Mouse (Mus musculus) heart, embryonic 10.5 days (tissue): Measurements from ENCODE around the gene 9230112D13Rik. TPM values are rescaled to one million over a fixed set of nuclear protein-coding genes. Genes with fewer than 3 reads are reported as not detected.

Source experiments
- DNase-seq: peaks from one replicate; pipeline ENCODE4 v3.0.0-alpha.2; 2017; ENCODE audit warnings: low spot score
- H3K27ac ChIP-seq: fragments of 300-500 bp; sonication (generic); 2 replicates; pipeline ENCODE4 v1.5.1; 2016; ENCODE audit warnings: mild to moderate bottlenecking
- H3K27me3 ChIP-seq: fragments of 300-500 bp; sonication (generic); 2 replicates; pipeline ENCODE4 v1.6.1; 2016; ENCODE audit warnings: mild to moderate bottlenecking; ENCODE audit not compliant: poor library complexity, insufficient read depth, severe bottlenecking
- H3K36me3 ChIP-seq: fragments of 300-500 bp; sonication (generic); 2 replicates; pipeline ENCODE4 v1.6.1; 2016; ENCODE audit warnings: mild to moderate bottlenecking, moderate library complexity
- H3K4me1 ChIP-seq: fragments of 300-500 bp; sonication (generic); 2 replicates; pipeline ENCODE4 v1.6.1; 2016; ENCODE audit warnings: mild to moderate bottlenecking
- H3K4me3 ChIP-seq: fragments of 300-500 bp; sonication (generic); 2 replicates; pipeline ENCODE4 v1.5.1; 2016; ENCODE audit warnings: mild to moderate bottlenecking, moderate library complexity
- H3K9me3 ChIP-seq: fragments of 300-500 bp; sonication (generic); 2 replicates; pipeline ENCODE4 v1.6.1; 2016; ENCODE audit warnings: mild to moderate bottlenecking, moderate library complexity
- WGBS: fragments of 180-500 bp; shearing (Covaris S2); methylation state at CpG from one replicate; pipeline ENCODE4 v1.1.7; 2016; 5-methylcytosine and 5-hydroxymethylcytosine counted together
- polyA plus RNA-seq: library from polyadenylated mRNA; unstranded; fragments of >200 nt; fragmentation: Nextera tagmentation; extraction: Ambion mirVana; gene quantifications from 2 replicates; pipeline ENCODE4 v1.2.1, GENCODE M21; 2016

9230112D13Rik gene
- polyA plus RNA-seq, 1 experiment from 2014 or later = not detected

DNA sequence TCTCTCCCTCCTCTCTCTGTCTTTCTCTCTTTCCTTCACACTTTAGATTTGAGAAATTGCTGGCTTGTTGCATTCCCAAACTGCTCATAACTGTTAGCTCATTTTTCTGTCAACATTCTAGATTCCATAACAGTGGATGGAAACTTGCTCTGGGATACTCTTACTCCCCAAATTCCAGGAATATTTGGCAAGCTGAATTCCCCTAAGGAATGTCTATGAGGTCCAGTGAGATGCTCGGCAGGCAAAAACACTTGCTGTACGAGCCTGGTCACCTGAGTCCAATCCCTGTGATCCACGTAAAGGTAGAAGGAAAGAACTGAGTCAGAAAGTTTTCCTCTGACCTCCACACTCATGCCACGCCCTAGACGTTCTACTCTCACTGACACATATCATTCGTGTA lies 9.9 kb upstream of the 9230112D13Rik start:
- Histone ChIP-seq H3K4me3 (no peak overlapping the region), H3K27ac (no peak overlapping the region), H3K36me3 (peaks cover 91% of the 10 kb centered on the region), H3K27me3 (no peaks in the 10 kb centered on the region), H3K4me1 (peaks cover 9% of the 10 kb centered on the region; the same call in 1 of the 2 replicates), H3K9me3 (no peaks in the 10 kb centered on the region)
- DNase-seq = no peak
- 74% methylated on average over 6 of the region's 6 CpGs for whole genome bisulfite sequencing

DNA sequence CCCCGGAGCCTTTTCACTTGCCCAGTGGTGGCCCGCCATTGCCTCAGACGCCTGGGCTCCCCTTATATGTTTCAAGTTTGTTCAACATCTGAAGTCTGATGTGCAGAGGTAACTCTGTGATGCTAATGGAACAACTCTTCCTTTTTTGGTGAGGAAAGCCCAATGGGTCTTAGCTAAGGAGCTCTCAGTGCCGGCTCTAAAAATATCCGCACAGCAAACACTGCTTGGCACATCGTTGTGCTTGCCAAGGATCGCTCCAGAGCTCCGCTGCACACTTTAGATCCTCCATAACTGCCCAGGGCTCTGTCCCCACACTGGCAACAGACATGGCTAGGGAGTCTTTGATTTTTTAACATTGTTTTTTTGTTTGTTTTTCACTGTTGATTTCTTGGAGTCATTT lies 6.2 kb upstream of the 9230112D13Rik start:
- H3K27ac ChIP-seq = peak overlapping the region; percentile 17
- WGBS = 52% methylated on average over 8 of the region's 8 CpGs
- no peak overlapping the region for H3K4me3 ChIP-seq
- peaks cover 56% of the 10 kb centered on the region for H3K36me3 ChIP-seq
- no peaks in the 10 kb centered on the region for H3K27me3 ChIP-seq
- H3K4me1 ChIP-seq = 0 out of 2 replicates have a peak, but pooled peaks cover 4% of the 10 kb centered on the region
- H3K9me3 ChIP-seq = no peaks in the 10 kb centered on the region
- DNase-seq = no peak

DNA sequence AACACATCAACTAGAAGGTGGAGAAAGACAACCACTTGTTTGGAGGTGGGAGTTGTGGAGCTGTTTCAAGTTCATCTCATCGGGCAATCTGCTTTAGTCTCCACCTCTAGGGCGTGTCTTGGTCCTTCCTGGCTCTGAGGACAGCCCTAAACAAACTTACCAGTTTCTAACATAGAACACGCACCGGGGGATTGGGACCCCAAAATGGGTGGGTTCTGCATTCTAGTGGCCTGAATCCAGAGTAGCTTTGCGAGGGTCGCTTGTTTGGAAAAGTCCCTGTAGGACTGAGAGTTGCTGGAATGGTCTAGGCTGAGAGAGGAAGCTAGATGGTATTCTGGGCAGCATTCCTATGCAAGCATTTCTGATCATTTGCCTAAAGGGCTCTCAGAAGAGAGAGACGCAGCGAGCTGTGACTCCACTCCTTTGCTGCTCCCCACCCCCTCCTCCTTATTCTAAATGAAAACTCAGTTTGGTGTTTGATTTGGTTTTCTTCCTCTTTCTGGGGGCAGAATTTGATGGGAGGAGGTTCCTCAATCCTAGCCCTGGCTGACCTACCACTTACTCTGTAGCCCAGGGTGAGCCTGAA lies 4.5 kb downstream of the 9230112D13Rik start:
- Histone ChIP-seq H3K36me3 (no peaks in the 10 kb centered on the region), H3K4me1 (peaks cover 12% of the 10 kb centered on the region), H3K27ac (no peak overlapping the region), H3K27me3 (no peaks in the 10 kb centered on the region), H3K9me3 (no peaks in the 10 kb centered on the region), H3K4me3 (no peak overlapping the region)
- 75% methylated on average over 8 of the region's 8 CpGs for WGBS
- no peak for DNase-seq

DNA sequence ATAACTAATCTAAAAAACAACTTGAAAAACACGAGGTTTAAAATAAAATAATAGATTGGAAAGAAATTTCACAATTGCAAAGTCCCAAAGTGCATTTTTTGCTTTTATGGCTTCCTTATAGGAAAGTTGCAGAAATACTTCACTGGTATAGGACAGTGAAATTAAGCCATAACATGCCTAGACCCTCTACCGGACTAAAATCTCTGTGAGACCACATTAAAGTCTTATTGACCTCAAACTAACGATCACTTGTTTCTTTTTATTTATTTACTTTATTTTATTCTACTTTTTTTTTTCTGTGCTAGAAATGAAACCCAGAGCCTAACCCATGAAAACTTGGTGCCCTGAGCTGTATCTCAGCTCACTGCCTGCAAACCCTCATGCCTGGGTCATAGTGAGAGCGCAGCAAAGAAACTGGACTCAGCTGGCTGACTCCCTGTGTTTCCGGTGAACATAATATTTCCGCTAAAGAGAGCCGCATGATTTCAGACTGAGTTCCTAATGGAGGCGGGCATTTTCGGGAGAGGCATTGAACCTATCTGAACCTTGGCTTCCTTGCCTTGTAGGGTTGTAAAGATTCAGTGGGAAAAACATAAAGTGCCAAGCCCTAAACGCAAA lies 5.5 kb downstream of the 9230112D13Rik start:
- no peak for DNase-seq

DNA sequence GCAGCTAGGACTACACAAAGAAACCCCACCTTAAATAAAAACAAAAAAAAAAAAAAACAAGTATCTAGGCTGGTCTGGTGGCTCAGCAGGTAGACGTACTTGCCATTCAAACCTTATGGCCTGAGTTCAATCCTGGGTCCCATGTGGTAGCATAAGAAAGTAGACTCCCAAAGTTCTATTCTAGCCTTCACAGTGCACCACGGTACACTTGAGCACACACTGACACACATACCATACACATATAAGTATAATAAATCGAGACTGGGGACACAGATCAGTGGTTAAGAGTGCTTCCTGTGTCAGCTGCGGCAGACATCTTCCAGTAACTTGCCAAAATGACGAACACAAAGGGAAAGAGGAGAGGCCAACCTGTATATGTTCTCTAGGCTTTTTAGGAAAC lies 6.7 kb downstream of the 9230112D13Rik start:
- WGBS = 85% methylated on average over 5 of the region's 5 CpGs
- no peaks in the 10 kb centered on the region for H3K9me3 ChIP-seq
- H3K4me3 ChIP-seq = no peak overlapping the region

More for the DNA sequence above, 5.5 kb downstream of the 9230112D13Rik start:
- no peaks in the 10 kb centered on the region for H3K36me3 ChIP-seq
- H3K9me3 ChIP-seq = no peaks in the 10 kb centered on the region
- H3K27me3 ChIP-seq = no peaks in the 10 kb centered on the region
- no peak overlapping the region for H3K4me3 ChIP-seq
- H3K4me1 ChIP-seq = peaks cover 12% of the 10 kb centered on the region
- WGBS = 88% methylated on average over 10 of the region's 10 CpGs
- no peak overlapping the region for H3K27ac ChIP-seq

DNA sequence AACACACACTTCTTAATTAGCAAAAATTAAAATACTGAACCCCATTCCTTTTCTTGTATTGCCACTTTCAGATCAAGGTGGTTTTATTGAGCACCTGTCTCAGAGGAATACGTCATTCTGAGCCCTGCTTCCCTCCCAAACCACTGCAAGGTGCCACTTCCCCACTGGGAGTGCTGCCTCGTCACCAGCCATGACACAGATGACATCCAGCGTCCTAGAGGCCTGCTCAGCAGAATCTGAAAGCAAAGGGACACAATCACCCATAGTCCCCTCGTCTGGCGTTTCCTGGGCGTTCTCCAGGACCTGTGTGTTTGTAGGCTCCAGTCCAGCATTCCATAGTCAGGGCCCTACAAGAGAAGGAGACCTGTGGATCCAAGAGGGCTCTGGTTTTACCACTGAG lies 8.5 kb downstream of the 9230112D13Rik start:
- peaks cover 17% of the 10 kb centered on the region for H3K4me1 ChIP-seq
- no peaks in the 10 kb centered on the region for H3K36me3 ChIP-seq
- no peak overlapping the region for H3K4me3 ChIP-seq
- no peak for DNase-seq
- H3K27me3 ChIP-seq = no peaks in the 10 kb centered on the region
- 39% methylated on average over 6 of the region's 6 CpGs for WGBS
- H3K9me3 ChIP-seq = no peaks in the 10 kb centered on the region
- 0 out of 2 replicates have a peak overlapping the region, but pooled peaks have one; percentile 4 for H3K27ac ChIP-seq

More for the DNA sequence above, 6.7 kb downstream of the 9230112D13Rik start:
- H3K4me1 ChIP-seq = peaks cover 12% of the 10 kb centered on the region
- H3K27ac ChIP-seq = no peak overlapping the region
- no peak for DNase-seq
- H3K27me3 ChIP-seq = no peaks in the 10 kb centered on the region
- no peaks in the 10 kb centered on the region for H3K36me3 ChIP-seq

DNA sequence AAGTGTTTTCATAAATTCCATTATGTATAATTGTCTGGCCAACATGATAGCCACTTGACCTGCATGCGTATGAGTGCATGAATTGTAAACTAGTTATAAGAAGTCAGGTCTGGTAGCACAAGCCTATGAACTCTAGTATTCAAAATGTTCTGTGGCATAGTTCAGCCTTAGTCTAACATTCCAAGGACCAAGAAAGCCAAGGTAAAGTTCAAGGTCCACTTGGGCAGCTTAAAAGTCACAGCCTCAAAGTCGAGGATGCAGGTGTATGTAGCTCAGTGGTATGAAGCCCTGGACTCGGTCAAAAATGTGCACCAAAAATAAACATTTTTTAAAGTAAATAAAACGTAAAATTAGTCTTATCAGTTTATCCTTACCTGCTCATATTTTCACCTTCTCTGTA lies 10.0 kb downstream of the 9230112D13Rik start:
- no peaks in the 10 kb centered on the region for H3K9me3 ChIP-seq
- no peaks in the 10 kb centered on the region for H3K36me3 ChIP-seq
- H3K4me3 ChIP-seq = no peak overlapping the region
- H3K27me3 ChIP-seq = no peaks in the 10 kb centered on the region; the same call in 1 of the 2 replicates
- no peak for DNase-seq
- 86% methylated on average over 4 of the region's 4 CpGs for WGBS
- peaks cover 26% of the 10 kb centered on the region for H3K4me1 ChIP-seq
- no peak overlapping the region for H3K27ac ChIP-seq

DNA sequence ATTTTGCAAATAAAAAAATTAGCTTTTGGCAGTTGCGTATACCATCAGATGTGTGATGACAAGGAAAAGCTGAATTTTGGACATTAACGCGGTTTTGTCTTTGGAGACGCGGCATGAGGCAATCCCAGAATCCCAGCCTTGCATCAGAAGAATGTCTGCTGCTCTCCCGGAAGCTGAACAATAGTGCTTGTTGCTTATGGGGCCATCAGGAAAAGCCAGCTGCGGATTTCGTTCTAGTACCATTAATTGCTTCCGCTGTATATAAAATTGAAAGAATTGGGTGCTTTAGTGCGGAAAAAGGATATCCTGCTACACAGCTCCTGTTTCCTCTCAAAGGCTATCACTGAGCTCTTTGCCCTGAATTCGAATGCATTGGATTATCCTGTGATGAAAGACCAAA lies 10.7 kb downstream of the 9230112D13Rik start:
- 64% methylated on average over 11 of the region's 11 CpGs for WGBS

DNA sequence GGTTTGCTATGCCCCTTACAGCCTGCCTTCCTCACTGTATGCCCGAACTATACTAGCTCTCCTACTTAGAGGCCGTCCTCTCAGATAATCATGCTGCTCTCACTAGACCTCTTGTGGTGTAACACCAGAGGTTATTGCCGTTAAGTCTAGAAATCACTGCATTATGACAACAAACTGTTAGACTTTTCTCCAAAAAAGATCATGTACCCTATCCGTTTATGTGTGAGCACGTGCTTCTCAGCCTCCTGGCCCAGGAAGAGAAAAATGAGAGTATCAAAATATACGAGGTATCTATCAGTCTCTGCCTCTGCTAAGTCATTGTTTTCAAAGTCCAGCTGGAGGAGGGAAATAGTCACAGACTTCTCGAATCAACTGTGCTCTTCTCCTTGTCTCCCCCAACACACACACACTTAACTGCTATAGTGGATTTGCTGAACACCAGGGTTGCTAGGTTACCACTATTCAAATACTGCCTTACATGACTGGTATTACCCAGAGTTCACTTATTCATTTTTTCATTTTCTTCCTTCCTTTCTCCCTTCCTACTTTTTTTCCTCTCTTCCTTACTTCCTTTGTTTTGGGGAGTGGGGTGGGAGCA lies 13.7 kb downstream of the 9230112D13Rik start:
- peaks cover 43% of the 10 kb centered on the region for H3K4me1 ChIP-seq
- no peaks in the 10 kb centered on the region; the same call in 1 of the 2 replicates for H3K27me3 ChIP-seq
- no peaks in the 10 kb centered on the region for H3K9me3 ChIP-seq
- 44% methylated on average over 7 of the region's 7 CpGs for WGBS
- no peak overlapping the region for H3K4me3 ChIP-seq
- peak overlapping the region; percentile 53; the same call in 1 of the 2 replicates for H3K27ac ChIP-seq
- H3K36me3 ChIP-seq = no peaks in the 10 kb centered on the region
- no peak for DNase-seq

More for the DNA sequence above, 10.7 kb downstream of the 9230112D13Rik start:
- peaks cover 28% of the 10 kb centered on the region for H3K4me1 ChIP-seq
- no peaks in the 10 kb centered on the region; the same call in 1 of the 2 replicates for H3K27me3 ChIP-seq
- H3K36me3 ChIP-seq = no peaks in the 10 kb centered on the region
- H3K4me3 ChIP-seq = no peak overlapping the region
- no peaks in the 10 kb centered on the region for H3K9me3 ChIP-seq
- no peak overlapping the region for H3K27ac ChIP-seq
- DNase-seq = no peak

DNA sequence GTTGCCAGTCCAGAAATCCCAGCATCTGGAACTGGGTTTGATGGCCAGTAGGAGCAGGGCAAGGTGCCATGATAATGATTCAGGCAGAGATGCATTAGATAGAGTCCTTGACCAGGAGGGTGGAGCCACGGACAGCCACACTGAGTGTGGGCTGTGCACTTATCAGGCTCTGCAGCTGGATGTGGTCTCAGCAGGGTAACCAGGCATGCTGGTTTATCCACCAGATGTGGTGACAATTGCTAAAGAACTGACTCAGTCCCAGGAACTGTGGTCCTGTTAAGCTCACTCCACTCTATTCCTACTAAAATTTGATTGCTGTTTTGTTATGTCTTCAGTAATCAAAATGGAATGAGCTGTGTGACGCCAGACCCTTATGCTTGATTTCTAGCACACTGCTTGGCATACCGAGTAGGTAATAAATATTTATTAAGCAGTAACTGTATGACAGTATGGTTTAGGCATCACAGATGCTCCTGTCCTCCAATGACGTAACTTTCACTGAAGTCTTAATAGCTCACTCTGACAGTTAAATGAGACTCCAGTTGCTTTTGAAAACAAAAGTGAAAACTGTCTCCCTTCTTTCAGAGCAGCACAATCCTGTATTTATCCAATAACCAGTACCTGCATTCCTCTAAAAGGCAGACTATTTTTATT lies 14.3 kb downstream of the 9230112D13Rik start:
- 51% methylated on average over 4 of the region's 4 CpGs for WGBS
- Histone ChIP-seq H3K9me3 (no peaks in the 10 kb centered on the region), H3K36me3 (no peaks in the 10 kb centered on the region), H3K4me3 (no peak overlapping the region), H3K27ac (peak overlapping the region; percentile 53; the same call in 1 of the 2 replicates), H3K4me1 (peaks cover 46% of the 10 kb centered on the region), H3K27me3 (no peaks in the 10 kb centered on the region; the same call in 1 of the 2 replicates)
- DNase-seq = peak; percentile 84

- no peak for DNase-seq
- H3K4me1 ChIP-seq = peaks cover 47% of the 10 kb centered on the region
- no peaks in the 10 kb centered on the region for H3K36me3 ChIP-seq
- H3K9me3 ChIP-seq = no peaks in the 10 kb centered on the region
- no peaks in the 10 kb centered on the region; the same call in 1 of the 2 replicates for H3K27me3 ChIP-seq
- H3K4me3 ChIP-seq = no peak overlapping the region
- no peak overlapping the region for H3K27ac ChIP-seq
- WGBS = 35% methylated on average over 7 of the region's 7 CpGs
Observed at GRCm38 (mm10) chr14:34505309-34505708, 17.3 kb downstream of the 9230112D13Rik start.

DNA sequence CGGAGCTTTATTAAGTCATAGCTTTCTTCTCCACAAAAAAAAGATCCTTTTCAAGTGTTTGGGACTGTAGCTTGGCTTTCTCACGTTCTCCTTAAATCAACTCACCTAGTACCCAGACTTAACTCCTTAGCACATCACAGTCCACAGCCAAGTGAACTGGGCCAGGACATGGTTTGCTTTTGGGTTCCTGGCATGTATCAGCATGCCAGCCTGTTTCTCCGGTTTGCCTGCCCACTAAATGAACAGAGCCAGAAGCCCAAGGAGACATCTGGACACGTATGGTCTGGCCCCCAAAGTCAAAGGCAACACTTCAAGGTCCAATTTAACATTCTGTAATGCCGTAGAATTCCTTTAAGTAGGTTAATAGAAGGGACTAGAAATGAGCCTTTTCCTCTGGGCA lies 18.2 kb downstream of the 9230112D13Rik start:
- Histone ChIP-seq H3K27ac (peak overlapping the region; percentile 100), H3K4me1 (peaks cover 55% of the 10 kb centered on the region), H3K36me3 (no peaks in the 10 kb centered on the region), H3K27me3 (no peaks in the 10 kb centered on the region; the same call in 1 of the 2 replicates), H3K9me3 (no peaks in the 10 kb centered on the region), H3K4me3 (no peak overlapping the region)
- 86% methylated on average over 5 of the region's 5 CpGs for WGBS
- no peak for DNase-seq

DNA sequence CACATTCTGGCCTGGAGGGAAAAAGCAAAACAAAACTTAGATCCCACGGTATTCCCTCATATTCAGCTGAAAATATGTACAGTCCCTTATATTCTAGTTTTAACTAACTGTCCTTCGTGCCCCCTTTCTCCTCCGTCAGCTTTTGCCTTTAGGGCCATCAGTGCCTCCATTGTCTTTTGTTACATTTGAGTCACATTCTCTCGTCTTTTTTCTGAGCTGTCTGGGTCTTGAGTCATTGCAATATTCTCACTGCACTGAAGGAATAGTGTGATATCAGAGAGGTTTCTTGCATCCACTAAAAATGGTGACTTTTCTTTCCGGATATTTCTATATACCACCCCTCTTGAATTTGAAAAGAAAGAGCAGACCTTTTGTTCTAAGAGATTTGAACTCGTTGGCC lies 18.8 kb downstream of the 9230112D13Rik start:
- 66% methylated on average over 6 of the region's 6 CpGs for WGBS
- H3K4me1 ChIP-seq = peaks cover 53% of the 10 kb centered on the region
- no peak for DNase-seq
- H3K9me3 ChIP-seq = no peaks in the 10 kb centered on the region
- no peaks in the 10 kb centered on the region for H3K36me3 ChIP-seq
- peak overlapping the region; percentile 100 for H3K27ac ChIP-seq
- peak overlapping the region; percentile 96 for H3K4me3 ChIP-seq
- H3K27me3 ChIP-seq = no peaks in the 10 kb centered on the region; the same call in 1 of the 2 replicates
